Mouse (Mus musculus): ENCODE measurements around the gene Olfr711. TPM values are rescaled to one million over a fixed set of nuclear protein-coding genes. Genes with fewer than 3 reads are reported as not detected.
"Not testable (repeated sequence)": the region's sequence is repeated elsewhere in the genome, so short reads cannot be mapped to it uniquely, and the experiment has no call there.

Gene Olfr711
- polyA plus RNA-seq (2015; fragmentation: Nextera tagmentation; extraction: Ambion mirVana), result not detected in 2 replicates

GRCm38 (mm10) chr7:106975353-106975752 is at the start of gene Olfr711:
Gene Olfr711, minus strand, starts transcription at chr7:106975453.
- Histone ChIP-seq H3K4me1 (ENCODE audit: control insufficient read depth, insufficient read depth, low read length) (no peaks in the 10 kb centered on the region), H3K4me2 (ENCODE audit: low read depth, low read length) (no peak within 1 kb of the TSS), H3K9me3 (ENCODE audit: control insufficient read depth, low read length) (no peaks in the 10 kb centered on the region), H3K27me3 (replicated peaks; ENCODE audit: control insufficient read depth, insufficient read depth, low read length) (no peaks in the 10 kb centered on the region), H3K9ac (ENCODE audit: low read depth, low read length) (no peak within 1 kb of the TSS), H3K27ac (ENCODE audit: low read length) (no peak within 1 kb of the TSS), H3K36me3 (ENCODE audit: control insufficient read depth, insufficient read depth, low read length) (no peaks in the 10 kb centered on the region), H3K4me3 (ENCODE audit: low read length) (no peak within 1 kb of the TSS)
- no peak for ATAC-seq
- WGBS, result 65% methylated on average over 1 of the region's 1 CpGs

GRCm38 (mm10) chr7:107005972-107006371 is 30.7 kb upstream of the Olfr711 start, which contains the start of gene Olfr2:
Gene Olfr2, minus strand, starts transcription at chr7:107006072.
- Histone ChIP-seq H3K4me2 (ENCODE audit: low read depth, low read length) (no peak within 1 kb of the TSS), H3K27ac (ENCODE audit: low read length) (no peak within 1 kb of the TSS), H3K27me3 (replicated peaks; ENCODE audit: control insufficient read depth, insufficient read depth, low read length) (no peaks in the 10 kb centered on the region), H3K36me3 (ENCODE audit: control insufficient read depth, insufficient read depth, low read length) (no peaks in the 10 kb centered on the region), H3K4me1 (ENCODE audit: control insufficient read depth, insufficient read depth, low read length) (no peaks in the 10 kb centered on the region), H3K9me3 (ENCODE audit: control insufficient read depth, low read length) (no peaks in the 10 kb centered on the region), H3K4me3 (ENCODE audit: low read length) (no peak within 1 kb of the TSS), H3K9ac (ENCODE audit: low read depth, low read length) (no peak within 1 kb of the TSS)
- no peak for ATAC-seq
- WGBS, result 49% methylated on average over 1 of the region's 1 CpGs

GRCm38 (mm10) chr7:107004169-107004568 is 28.9 kb upstream of the Olfr711 start:
- peak; percentile 94 for ATAC-seq
- Histone ChIP-seq H3K27me3 (replicated peaks; ENCODE audit: control insufficient read depth, insufficient read depth, low read length) (no peaks in the 10 kb centered on the region), H3K36me3 (ENCODE audit: control insufficient read depth, insufficient read depth, low read length) (no peaks in the 10 kb centered on the region), H3K4me3 (ENCODE audit: low read length) (no peak overlapping the region), H3K27ac (ENCODE audit: low read length) (no peak overlapping the region), H3K4me1 (ENCODE audit: control insufficient read depth, insufficient read depth, low read length) (no peaks in the 10 kb centered on the region), H3K4me2 (ENCODE audit: low read depth, low read length) (no peak overlapping the region), H3K9ac (ENCODE audit: low read depth, low read length) (no peak overlapping the region), H3K9me3 (ENCODE audit: control insufficient read depth, low read length) (no peaks in the 10 kb centered on the region)
- 45% methylated on average over 3 of the region's 3 CpGs for WGBS

GRCm38 (mm10) chr7:107000798-107001197 is 25.5 kb upstream of the Olfr711 start:
- WGBS, result 87% methylated on average over 7 of the region's 7 CpGs
- Histone ChIP-seq H3K4me2 (ENCODE audit: low read depth, low read length) (no peak overlapping the region), H3K27me3 (replicated peaks; ENCODE audit: control insufficient read depth, insufficient read depth, low read length) (no peaks in the 10 kb centered on the region), H3K4me3 (ENCODE audit: low read length) (no peak overlapping the region), H3K9ac (ENCODE audit: low read depth, low read length) (no peak overlapping the region), H3K36me3 (ENCODE audit: control insufficient read depth, insufficient read depth, low read length) (no peaks in the 10 kb centered on the region), H3K27ac (ENCODE audit: low read length) (no peak overlapping the region), H3K4me1 (ENCODE audit: control insufficient read depth, insufficient read depth, low read length) (no peaks in the 10 kb centered on the region), H3K9me3 (ENCODE audit: control insufficient read depth, low read length) (no peaks in the 10 kb centered on the region)
- ATAC-seq, result peak; percentile 82

- WGBS, result 78% methylated on average over 3 of the region's 3 CpGs
- H3K27me3 ChIP-seq (replicated peaks; ENCODE audit: control insufficient read depth, insufficient read depth, low read length), result no peaks in the 10 kb centered on the region
- no peak overlapping the region for H3K4me3 ChIP-seq (ENCODE audit: low read length)
- no peak overlapping the region for H3K27ac ChIP-seq (ENCODE audit: low read length)
- H3K36me3 ChIP-seq (ENCODE audit: control insufficient read depth, insufficient read depth, low read length), result no peaks in the 10 kb centered on the region
- no peaks in the 10 kb centered on the region for H3K4me1 ChIP-seq (ENCODE audit: control insufficient read depth, insufficient read depth, low read length)
- no peak overlapping the region for H3K9ac ChIP-seq (ENCODE audit: low read depth, low read length)
- no peaks in the 10 kb centered on the region for H3K9me3 ChIP-seq (ENCODE audit: control insufficient read depth, low read length)
- no peak overlapping the region for H3K4me2 ChIP-seq (ENCODE audit: low read depth, low read length)
- no peak for ATAC-seq
Observed at GRCm38 (mm10) chr7:106985236-106985635, 10.0 kb upstream of the Olfr711 start.

- ATAC-seq; H3K4me3 ChIP-seq (ENCODE audit: low read length); H3K36me3 ChIP-seq (ENCODE audit: control insufficient read depth, insufficient read depth, low read length); H3K27me3 ChIP-seq (replicated peaks; ENCODE audit: control insufficient read depth, insufficient read depth, low read length); H3K4me2 ChIP-seq (ENCODE audit: low read depth, low read length); H3K9ac ChIP-seq (ENCODE audit: low read depth, low read length); H3K9me3 ChIP-seq (ENCODE audit: control insufficient read depth, low read length); H3K4me1 ChIP-seq (ENCODE audit: control insufficient read depth, insufficient read depth, low read length); H3K27ac ChIP-seq (ENCODE audit: low read length): not testable (repeated sequence)
Observed at GRCm38 (mm10) chr7:106967503-106967902, 7.8 kb downstream of the Olfr711 start.

GRCm38 (mm10) chr7:106963837-106964236 is 11.4 kb downstream of the Olfr711 start, which contains the start of gene Olfr6:
Gene Olfr6, minus strand, starts transcription at chr7:106963937.
- Histone ChIP-seq H3K4me2 (ENCODE audit: low read depth, low read length) (no peak within 1 kb of the TSS), H3K27me3 (replicated peaks; ENCODE audit: control insufficient read depth, insufficient read depth, low read length) (no peaks in the 10 kb centered on the region), H3K4me3 (ENCODE audit: low read length) (no peak within 1 kb of the TSS), H3K4me1 (ENCODE audit: control insufficient read depth, insufficient read depth, low read length) (no peaks in the 10 kb centered on the region), H3K9ac (ENCODE audit: low read depth, low read length) (no peak within 1 kb of the TSS), H3K36me3 (ENCODE audit: control insufficient read depth, insufficient read depth, low read length) (no peaks in the 10 kb centered on the region), H3K9me3 (ENCODE audit: control insufficient read depth, low read length) (no peaks in the 10 kb centered on the region), H3K27ac (ENCODE audit: low read length) (no peak within 1 kb of the TSS)
- no peak for ATAC-seq
- 94% methylated on average over 1 of the region's 1 CpGs for WGBS

- Histone ChIP-seq H3K9ac (ENCODE audit: low read depth, low read length) (no peak within 1 kb of the TSS), H3K9me3 (ENCODE audit: control insufficient read depth, low read length) (no peaks in the 10 kb centered on the region), H3K4me1 (ENCODE audit: control insufficient read depth, insufficient read depth, low read length) (no peaks in the 10 kb centered on the region), H3K27me3 (replicated peaks; ENCODE audit: control insufficient read depth, insufficient read depth, low read length) (no peaks in the 10 kb centered on the region), H3K4me3 (ENCODE audit: low read length) (no peak within 1 kb of the TSS), H3K4me2 (ENCODE audit: low read depth, low read length) (no peak within 1 kb of the TSS), H3K27ac (ENCODE audit: low read length) (no peak within 1 kb of the TSS), H3K36me3 (ENCODE audit: control insufficient read depth, insufficient read depth, low read length) (no peaks in the 10 kb centered on the region)
- 72% methylated on average over 3 of the region's 3 CpGs for WGBS
- ATAC-seq, result no peak
Observed at GRCm38 (mm10) chr7:106948212-106948611, 27.0 kb downstream of the Olfr711 start, which contains the start of gene Olfr710. Gene Olfr710, minus strand, starts transcription at chr7:106948312.

- ATAC-seq, result no peak
- no peak within 1 kb of the TSS for H3K4me2 ChIP-seq (ENCODE audit: low read depth, low read length)
- H3K4me1 ChIP-seq (ENCODE audit: control insufficient read depth, insufficient read depth, low read length), result no peaks in the 10 kb centered on the region
- no peaks in the 10 kb centered on the region for H3K36me3 ChIP-seq (ENCODE audit: control insufficient read depth, insufficient read depth, low read length)
- no peak within 1 kb of the TSS for H3K4me3 ChIP-seq (ENCODE audit: low read length)
- H3K9ac ChIP-seq (ENCODE audit: low read depth, low read length), result no peak within 1 kb of the TSS
- H3K27ac ChIP-seq (ENCODE audit: low read length), result no peak within 1 kb of the TSS
- H3K27me3 ChIP-seq (replicated peaks; ENCODE audit: control insufficient read depth, insufficient read depth, low read length), result no peaks in the 10 kb centered on the region
- H3K9me3 ChIP-seq (ENCODE audit: control insufficient read depth, low read length), result no peaks in the 10 kb centered on the region
Observed at GRCm38 (mm10) chr7:106932119-106932518, 43.1 kb downstream of the Olfr711 start, which contains the start of gene Olfr709-ps1. Gene Olfr709-ps1, minus strand, starts transcription at chr7:106932219.

GRCm38 (mm10) chr7:106920961-106921360 is 54.3 kb downstream of the Olfr711 start:
- WGBS, result 85% methylated on average over 6 of the region's 7 CpGs
- H3K4me2 ChIP-seq (ENCODE audit: low read depth, low read length); H3K4me1 ChIP-seq (ENCODE audit: control insufficient read depth, insufficient read depth, low read length); H3K9me3 ChIP-seq (ENCODE audit: control insufficient read depth, low read length); H3K27me3 ChIP-seq (replicated peaks; ENCODE audit: control insufficient read depth, insufficient read depth, low read length); H3K9ac ChIP-seq (ENCODE audit: low read depth, low read length); ATAC-seq; H3K36me3 ChIP-seq (ENCODE audit: control insufficient read depth, insufficient read depth, low read length); H3K4me3 ChIP-seq (ENCODE audit: low read length); H3K27ac ChIP-seq (ENCODE audit: low read length): not testable (repeated sequence)
